Mouse (Mus musculus) retina, postnatal 1 day (tissue): Measurements from ENCODE around the gene Foxn3.

Experiments used
- DNase-seq: peaks from one replicate; pipeline ENCODE4 v3.0.0-alpha.2; 2012

Foxn3 gene

DNA sequence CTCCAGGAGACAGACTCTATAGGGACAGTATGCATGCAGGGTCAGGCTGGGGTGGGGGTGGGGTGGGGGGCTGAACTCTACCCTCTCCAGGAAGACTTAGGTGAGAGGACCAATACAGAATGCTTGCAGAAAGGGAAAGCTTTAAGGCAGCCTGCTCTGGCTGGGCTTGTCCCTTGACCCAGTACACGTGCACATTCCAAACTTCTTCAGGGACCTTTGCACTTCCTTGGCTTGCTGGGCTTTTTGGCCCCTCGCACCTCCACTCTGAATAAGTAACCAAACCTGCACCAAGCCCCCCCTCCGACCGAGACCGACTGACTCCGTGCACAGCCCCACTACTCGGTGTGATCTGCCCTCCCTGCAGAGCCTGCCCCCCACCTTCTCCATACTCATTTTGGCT is 151.3 kb downstream of the Foxn3 start:
- DNase-seq = no peak

DNA sequence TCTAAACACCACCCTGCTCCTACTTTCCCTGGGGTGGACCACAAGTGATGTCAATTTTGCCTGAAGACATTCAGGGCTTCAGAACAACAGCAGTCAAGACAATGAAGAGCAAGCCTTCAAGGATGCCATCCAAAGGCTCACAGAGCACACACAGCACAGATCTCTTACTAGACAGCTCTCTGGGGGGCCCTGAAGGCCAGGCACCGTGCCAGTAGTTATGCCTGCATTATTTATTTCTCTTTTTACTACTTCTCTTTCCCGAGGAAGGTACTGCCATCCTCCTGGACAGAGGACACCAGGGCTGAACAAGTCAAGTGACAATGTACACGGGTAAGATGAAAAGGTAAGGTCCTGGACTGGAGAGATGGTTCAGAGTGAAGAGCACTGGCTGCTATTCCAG is 154.7 kb downstream of the Foxn3 start:
- no peak for DNase-seq

DNA sequence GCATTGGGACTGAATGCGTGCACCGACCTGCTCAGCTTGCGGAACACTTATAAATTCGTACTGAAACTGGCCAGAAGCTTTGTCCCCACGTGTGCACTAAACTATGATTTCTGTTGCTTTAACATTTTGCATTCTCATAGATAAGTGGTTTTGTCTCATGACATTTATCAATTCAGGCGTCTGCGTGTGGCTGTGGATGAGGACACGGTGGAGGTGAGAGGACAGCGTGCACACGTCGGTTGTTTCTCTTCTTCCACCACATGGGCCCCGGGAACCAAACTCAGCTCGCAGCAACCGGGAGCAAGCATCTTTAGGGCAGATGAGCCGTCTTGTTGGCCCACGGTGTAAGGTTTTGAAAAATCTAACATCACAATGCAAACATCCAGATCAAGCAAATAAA is 155.3 kb downstream of the Foxn3 start:
- DNase-seq = no peak

DNA sequence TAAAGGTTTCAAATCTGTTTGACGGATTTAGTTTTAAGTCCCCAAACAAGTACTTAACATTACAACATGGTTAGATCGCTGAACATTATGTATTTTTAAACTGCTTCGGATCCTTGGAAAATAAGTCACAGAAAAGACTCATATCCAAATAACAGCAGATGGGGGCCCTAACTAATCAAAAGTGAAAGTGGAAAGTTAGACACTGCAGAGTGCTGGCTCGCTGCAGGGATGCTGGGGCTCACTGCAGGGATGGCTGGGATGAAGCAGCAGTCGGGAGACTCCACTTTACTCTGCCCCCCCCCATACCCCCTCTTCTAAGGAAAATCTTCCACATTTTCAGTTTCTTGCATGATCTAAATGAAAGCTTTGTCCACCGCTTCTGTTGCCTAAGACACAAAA is 156.1 kb downstream of the Foxn3 start:
- no peak for DNase-seq

DNA sequence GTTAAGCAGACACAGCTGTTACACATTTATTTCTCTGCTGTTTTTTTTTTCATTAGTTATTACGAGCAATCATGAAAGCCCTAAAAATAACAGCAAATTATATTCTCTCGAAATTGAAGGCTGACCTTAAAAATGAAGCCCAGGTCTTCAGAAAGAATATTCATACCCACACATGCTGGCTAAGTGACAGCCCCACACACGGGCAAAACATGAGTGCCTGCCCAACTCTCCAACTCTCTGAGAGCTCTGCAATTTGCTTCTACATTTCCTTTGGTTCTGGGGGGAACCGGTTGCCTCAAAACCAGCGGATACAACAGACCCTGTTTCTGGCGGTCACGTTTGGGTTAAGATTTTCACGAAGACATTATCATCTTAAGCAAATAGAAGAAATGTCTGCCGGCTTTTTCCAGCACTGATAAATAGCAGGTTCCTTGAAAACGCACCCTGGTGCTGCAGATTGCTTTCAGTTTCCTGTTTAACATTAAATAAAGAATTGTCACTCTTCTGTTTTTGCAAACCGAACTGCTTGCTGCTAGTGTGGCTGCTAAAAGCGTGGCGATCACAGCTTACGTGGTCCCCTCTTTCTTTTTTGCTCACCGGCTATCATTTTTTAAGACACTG is 156.6 kb downstream of the Foxn3 start:
- no peak for DNase-seq

DNA sequence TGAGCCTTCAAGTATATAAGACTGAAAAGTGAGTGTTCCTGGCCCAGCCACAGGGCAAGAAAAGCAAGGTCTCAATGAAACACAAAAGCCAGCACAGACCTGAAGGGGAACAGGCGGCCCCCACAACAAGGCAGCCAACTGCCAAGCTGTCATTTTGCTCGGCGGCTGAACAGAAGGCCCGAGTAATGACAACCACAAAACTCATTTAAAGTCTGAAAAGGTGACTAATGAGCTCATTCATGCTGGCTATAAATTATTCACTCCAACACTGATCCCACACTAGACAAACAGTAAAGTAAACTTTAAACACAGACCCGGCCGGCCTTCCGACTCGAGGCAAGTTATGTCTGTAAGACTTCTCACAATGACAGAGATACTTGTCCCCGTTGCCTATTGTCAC is 157.1 kb downstream of the Foxn3 start:
- DNase-seq = peak; percentile 37

DNA sequence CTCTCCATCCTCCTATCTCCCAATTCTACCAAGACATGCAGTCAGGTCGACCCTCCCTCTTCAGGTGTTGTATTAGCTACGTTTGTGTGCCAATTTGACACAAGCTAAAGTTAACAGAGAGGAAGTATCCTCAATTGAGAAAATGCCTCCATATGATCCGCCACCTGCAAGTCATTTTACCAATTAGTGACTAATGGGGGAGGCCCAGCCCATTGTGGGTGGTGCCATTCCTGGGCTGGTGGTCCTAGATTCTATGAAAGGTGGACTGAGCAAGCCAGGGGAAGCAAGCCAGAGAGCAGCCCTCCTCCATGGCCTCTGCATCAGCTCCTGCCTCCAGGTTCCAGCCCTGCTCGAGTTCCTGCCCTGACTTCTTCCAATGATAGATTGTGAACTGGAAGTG is 158.0 kb downstream of the Foxn3 start:
- no peak for DNase-seq

DNA sequence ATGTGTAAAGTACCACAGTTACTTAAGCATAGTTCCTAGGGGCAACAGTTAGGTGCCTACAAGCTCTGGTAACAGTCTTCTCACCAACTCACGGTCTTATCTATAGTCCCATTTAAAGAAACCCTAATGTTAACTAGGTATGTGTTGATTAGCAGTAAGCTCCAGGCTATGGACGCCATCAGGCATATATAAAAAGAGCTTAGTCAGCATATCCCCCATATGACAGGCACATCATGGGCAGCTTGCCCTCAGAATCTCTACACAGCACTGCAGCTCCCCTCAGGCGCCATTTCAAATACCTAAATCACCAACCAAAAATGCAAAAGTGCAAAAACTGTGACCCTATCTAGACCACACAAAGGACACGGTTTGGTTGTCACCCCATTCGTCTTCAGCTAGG is 160.4 kb downstream of the Foxn3 start:
- DNase-seq = no peak

DNA sequence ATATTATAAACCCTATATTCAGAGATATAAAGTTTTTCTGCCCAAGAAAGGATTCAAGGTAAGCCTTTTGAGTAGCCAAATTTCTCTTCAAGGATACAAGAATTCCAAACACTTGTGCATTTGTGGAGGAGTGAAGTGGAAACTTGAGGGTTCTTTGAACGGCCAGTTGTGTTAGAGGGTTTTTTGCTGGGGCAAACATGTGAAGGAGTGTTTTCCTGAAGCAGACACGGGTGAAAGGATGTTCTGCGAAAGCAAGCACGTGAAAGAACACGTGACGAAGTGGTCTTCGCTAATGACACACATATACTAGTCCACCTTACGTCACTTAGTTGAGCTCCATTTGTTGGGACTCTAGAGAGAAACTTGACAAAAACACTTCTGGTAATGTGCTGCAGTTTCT is 162.5 kb downstream of the Foxn3 start:
- no peak for DNase-seq

DNA sequence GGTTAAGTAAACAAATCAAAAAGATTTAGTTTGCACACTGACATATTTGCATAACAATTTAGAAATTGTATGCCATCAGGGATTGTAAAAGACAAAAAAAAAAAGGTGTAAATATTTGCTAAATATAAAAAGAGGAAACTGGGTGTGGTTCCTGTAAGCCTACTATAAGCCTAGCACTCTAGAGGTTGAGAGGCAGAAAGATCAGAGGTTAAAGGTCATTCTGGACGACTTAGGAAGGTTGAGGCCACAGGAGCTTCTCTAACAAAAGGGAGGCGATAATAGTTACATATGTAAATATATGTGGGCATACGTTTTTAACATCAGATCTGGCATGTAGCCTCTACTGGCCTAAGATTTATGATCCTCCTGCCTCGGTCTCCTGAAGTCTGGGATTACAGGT is 163.8 kb downstream of the Foxn3 start:
- DNase-seq = no peak

DNA sequence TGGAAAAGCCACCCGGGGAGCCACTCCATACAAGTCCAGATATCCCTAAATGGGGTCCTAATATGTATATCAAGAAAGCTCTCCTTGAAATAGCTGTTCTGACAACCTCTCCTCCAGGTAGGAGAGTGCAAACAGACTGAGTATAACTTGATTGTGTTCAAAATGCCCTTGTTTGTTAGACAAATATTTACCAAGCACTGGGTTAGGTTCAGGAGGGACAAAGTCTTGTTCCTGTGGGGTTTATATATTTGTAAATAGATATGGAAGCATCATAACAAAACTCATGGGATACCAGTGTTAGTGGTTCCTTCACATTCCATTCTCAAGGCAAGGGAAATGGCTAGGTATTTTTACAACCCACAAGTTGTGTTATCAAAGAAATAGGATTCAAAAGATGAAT is 166.9 kb downstream of the Foxn3 start:
- DNase-seq = no peak

DNA sequence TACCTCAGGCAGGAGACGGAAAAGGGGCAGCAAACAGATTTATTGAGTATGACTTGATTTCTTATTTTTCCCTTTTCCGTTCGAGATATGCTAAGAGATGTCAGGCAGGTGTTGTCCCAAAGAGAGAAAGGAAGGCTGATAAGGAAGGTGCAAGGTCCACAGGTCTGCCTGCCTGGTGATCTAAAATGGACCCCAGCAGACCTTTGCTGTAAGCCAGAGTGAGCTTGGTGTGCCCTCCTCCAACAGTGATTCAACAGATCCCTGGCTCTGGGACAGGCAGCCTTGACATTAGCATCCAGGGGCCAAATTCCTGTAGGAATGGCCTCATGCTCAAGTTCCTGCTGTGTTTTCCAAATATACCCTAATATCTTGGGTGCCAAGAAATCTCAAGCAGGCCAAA is 168.3 kb downstream of the Foxn3 start:
- DNase-seq = no peak

DNA sequence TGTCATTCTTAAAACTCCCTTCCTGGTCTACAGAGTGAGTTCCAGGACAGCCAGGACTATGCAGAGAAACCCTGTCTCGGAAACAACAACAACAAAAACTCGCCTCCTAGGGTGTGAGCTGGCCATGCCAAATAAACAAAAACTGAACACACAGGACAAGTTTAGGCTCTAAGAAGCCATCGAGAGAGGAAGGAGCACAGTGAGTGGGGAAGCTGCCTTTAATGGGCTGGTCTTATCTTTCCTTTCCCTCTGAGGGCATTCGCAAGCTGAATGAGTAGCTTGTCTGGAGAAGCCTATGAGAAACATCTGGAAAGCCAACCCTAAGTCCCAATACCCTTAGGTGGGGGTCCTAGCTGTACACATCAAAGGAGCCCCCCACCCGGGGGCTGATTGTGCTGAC is 168.7 kb downstream of the Foxn3 start:
- DNase-seq = no peak

DNA sequence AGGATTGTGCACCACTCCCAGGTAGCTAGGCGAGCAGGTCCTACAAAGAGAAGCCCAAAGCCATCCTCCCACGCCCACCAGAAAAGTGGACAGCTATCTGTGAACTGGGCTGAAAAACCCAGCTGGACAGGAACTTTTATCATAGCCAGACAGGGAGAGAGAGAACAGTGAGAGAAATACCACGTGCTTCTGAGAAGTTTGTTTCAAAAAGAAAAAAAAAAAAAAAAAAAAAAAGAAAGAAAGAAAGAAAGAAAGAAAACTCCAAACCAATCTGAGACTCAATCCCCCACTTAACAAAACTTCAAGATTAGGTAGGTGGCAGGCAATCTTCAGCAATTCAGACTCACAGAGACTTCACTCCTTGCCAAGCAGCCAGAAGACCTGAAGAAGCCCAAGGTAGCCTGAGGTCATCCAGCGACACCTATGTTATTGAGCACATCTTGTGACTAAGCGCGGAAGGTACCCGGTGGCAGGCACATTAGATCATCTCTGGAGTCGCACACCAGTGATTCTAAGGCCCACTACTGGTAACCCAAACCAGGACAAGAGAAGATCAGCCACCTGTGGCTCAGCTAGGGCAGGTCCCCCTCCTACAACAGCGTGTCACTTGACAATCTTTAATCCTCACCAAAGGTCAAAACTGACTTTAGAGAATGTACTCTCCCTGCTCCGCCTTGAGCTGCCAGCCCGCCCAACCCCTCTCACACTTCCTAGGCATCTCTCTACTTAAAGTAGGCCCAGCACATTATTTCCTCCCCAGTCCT is 169.3 kb downstream of the Foxn3 start:
- DNase-seq = no peak

DNA sequence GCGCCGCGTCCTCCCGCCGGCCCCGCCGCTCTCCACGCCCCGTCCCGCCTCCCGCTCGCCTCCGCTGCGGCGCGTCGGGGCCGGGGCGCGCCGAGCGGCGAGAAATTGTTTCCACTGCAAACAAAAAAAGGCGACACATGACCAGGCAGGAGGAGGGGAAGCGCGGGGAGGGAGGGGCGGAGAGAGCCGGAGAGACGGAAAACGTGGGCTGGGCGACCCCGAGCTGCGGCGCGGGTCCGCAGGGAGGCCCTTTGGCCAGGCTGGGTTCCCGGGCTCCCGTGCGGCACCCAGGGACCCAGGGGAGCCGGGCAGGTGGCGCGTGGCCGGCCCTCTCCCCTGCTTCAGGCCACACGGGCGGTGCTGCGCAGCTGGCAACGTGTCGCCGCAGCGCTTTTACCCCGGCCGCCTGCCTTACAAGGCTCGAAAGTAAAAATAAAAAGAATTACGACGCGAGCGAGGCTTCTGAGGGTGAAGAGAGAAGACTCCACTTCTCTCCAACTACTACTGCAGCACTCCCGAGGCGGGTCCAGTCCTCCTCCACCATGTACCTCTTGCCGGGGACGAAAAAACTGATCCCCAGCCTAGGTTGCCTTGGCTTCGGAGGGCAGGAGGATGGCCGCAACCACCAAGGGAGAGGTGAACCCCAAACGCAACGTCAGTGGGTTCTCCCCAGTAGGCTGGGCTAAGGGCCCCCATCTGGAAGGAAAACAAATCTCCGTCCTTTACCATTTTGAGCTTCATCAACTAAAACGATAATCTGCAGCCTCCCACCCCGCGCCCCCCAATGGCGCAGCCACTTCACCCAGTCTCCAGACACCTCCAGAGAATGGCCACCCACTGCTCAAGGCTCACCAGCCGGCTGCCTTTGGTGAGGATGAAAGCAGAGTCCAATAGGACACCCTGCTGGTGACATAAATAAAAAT is 170.2 kb downstream of the Foxn3 start:
- DNase-seq = peak; percentile 96

DNA sequence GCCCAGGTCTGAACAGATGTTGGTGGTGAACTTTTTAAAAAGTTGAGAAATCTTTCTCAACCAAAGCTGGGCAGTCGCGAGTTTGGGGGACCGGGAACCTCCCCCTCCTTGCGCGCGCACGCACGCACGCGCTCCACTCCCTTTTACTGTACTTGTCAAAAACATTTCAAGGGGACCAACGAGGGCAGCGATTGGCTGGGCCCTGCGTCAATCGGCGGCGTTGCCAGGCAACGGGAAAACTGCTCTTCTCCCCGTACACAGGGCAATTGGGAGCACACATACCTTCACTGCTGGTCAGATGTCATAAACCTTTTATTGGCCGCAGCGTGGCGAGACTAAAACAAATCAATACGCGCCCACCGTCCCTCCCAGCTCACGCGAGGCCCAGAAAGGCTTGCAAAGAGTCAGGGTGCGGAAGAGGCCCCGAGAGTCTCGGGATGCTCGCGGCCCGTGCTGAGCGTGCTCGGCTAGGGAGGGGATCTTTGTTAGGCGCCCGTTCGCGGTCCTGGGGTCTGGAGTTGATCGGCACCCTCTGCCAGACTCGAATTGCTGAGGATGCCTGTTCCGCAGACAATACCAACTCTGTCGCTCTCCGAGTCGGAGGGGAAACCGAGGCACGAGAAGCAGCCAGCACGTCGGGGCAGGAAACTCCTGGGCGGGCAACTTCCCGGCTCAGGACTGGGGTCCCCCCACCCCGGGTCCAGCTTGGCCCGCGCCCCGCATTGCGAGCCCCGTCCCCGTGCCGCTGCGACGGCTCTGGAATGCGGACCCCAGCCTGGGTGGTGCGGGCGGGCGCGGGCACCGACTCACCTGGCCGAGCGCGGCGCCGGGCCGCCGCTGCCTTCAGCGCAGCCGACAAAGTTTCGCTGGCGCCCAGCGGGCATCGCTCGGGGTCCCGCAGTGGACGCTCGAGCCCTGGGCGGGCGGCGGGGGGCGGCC is 171.2 kb downstream of the Foxn3 start:
- peak; percentile 98 for DNase-seq

DNA sequence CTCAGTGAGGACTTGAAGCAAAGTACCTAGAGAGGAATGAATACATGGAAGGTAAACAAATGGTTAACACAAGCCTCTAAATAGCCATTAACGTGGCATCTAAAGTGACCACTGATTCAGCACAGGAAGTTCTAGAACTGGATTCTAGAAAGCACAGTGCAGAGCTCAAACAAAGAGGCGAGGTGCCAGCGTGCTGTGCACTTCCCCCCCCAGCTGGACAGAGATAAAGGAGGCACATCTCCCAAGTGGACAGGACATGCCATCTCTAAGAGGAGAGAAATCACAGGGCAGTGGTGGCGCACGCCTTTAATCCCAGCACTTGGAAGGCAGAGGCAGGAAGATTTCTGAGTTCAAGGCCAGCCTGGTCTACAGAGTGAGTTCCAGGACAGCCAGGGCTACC is 173.0 kb downstream of the Foxn3 start:
- DNase-seq = no peak

DNA sequence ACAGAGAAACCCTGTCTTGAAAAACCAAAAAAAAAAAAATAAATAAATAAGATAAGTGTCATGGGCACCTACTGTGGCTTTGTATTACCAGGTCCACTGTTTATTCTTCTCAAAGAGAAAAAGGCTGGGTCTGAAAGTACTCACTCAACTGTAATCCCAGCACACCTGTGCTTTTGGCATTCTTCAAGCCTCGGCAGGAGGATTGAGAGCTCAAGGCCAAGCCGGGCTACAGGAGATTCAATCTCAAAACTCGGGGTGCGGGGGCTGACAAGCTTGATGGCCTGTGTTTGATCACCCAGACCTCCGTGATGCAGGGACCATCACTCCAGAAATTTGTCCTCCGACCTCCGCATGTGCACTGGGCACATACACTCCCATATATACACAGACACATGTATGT is 174.1 kb downstream of the Foxn3 start:
- DNase-seq = no peak

DNA sequence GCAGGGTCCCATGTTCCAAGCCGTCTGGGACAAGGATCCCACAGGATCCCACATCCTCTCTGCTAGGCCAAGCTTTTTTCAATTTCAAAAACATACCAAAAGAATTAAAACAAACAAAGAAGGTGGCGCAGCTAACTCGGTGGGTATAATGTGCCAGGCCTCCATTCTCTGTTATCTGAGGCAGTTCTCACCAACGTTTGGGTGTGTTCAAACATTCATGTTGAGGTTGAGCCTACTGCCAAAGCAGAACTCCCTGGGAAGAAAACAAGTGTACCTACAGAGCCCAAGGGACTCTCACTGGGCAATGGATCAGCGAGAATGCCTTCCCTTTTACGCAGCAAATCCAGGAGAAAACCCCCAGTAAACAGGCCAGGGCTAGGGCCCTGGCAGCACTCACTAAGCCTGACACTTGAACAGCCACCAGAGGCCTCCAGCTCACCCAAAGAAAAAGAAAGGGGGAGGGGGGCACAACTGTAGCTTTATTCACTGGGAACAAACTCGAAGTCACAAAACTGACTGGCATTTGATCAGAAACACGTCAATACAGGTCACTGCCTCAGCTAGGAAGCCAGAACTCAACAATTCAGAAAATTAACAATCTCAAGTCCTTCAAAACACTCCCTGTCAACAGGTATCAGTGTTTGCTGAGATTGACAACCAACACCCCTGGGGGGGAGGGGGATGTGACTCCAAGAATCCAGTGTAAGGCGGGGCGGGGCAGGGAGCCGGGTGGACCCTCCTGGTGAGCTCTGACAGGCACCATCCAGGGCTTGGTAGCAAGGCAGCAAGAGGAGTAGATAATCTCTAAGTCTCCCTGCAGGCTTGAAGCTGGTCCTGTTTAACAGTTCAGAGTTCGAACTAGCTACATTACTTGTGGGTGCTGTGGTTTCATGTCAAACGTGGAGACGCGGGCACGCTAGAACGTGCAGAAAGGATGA is 177.2 kb downstream of the Foxn3 start:
- DNase-seq = no peak

DNA sequence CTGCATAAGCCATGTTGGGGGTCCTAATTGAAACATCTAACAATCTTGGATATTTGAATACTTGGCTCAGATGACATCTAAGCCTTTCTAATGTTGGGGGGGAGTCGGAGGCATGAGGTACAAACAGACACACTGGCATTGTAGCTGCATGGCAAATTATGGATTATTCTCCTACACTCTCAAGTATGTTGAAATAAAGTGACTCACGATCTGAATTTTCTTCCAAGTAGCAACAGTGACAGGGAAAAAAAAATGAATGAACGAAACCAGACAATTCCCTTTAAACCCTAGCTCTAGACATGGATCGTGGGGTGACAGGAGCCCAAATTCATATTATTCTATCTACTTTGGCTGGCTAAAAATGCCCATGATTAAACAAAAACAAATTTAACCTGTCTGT is 178.3 kb downstream of the Foxn3 start:
- DNase-seq = no peak

DNA sequence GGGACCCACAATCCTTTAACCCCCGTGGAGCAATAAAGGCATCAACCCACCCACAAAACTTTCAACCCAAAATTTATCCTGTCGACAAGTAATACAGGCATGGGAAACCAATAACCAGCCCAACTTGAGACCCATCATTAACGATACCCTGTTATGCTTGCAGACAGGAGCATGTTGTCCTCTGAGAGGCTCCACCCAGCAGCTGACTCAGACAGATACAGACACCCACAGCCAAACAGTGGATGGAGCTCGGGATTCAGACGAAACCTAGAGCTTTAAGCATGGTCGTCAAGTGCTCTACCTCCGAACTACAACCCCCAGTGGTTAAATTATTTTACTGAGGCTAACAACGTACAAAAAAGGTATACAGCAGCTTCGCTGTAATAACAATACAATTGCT is 182.1 kb downstream of the Foxn3 start:
- DNase-seq = no peak

DNA sequence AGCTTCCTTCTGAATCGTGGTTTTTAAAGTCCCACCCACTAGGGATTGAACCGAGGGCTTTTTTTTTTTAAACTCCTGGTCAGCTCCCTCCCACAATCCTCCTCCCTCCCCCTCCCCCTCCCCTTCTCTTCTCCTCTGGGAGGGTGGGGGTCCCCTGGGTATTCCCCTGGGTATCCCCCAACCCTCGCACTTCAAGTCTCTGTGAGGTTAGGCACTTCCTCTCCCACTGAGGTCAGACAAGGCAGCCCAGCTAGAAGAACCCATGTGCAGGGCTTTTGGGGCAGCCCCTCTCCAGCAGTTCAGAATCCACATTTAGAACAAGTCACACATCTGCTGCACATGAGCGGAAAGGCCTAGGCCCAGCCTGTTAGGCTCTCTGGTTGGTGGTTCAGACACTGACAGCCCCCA is 182.5 kb downstream of the Foxn3 start:
- no peak for DNase-seq
